ENCODE assay signal across 8 mouse cellular contexts in genomic region chr5:145138836-145139235, GRCm38 (mm10). TPM values are rescaled to one million over a fixed set of nuclear protein-coding genes. Genes with fewer than 3 reads are reported as not detected.
DNase-seq lines count a peak whose midpoint lies in the region; ATAC-seq and TF ChIP-seq lines count a peak whose summit lies in the region.

No protein-coding gene starts in this region.

- peak; percentile 28 for DNase-seq in embryo, embryonic 10.5 days (ENCODE audit: low spot score)
- no peak for DNase-seq in embryo, embryonic 10 days (ENCODE audit: low spot score)
- no peak for DNase-seq in testis, postnatal 14 days (ENCODE audit: low spot score)
- DNase-seq in yolk sac, embryonic 10.5 days (ENCODE audit: low spot score), result no peak
- no peak for DNase-seq in adrenal gland, adult 18-20 months (ENCODE audit: low spot score in 2 of 2)
- DNase-seq in thymus, postnatal 10 days (ENCODE audit: low spot score in 2 of 2), result no peak

- WGBS in liver, embryonic 12.5 days (ENCODE audit: insufficient replicate concordance), result 13% methylated on average over 6 of the region's 6 CpGs

- H3K4me2 ChIP-seq in liver, embryonic 12.5 days, result peak overlapping the region; percentile 74

- H3K4me1 ChIP-seq in testis, adult 2 months (ENCODE audit: control insufficient read depth, insufficient read depth, low read length), result no peaks in the 10 kb centered on the region
- peaks cover 44% of the 10 kb centered on the region for H3K4me1 ChIP-seq in liver, embryonic 12.5 days

- TF ChIP-seq POLR2A in testis, adult 2 months (IDR thresholded peaks at IDR 0.05; ENCODE audit: control insufficient read depth, low read depth, low read length), result no peak

- peaks cover 5% of the 10 kb centered on the region for H3K36me3 ChIP-seq in testis, adult 2 months (ENCODE audit: control insufficient read depth, insufficient read depth, low read length)
- H3K36me3 ChIP-seq in liver, embryonic 12.5 days, result peaks cover 62% of the 10 kb centered on the region

- peak overlapping the region; percentile 100 for H3K4me3 ChIP-seq in testis, adult 2 months (ENCODE audit: control insufficient read depth, low read depth, low read length)
- peak overlapping the region; percentile 94 for H3K4me3 ChIP-seq in liver, embryonic 12.5 days

- H3K27ac ChIP-seq in testis, adult 2 months (ENCODE audit: control insufficient read depth, insufficient read depth, low read depth, low read length), result peak overlapping the region; percentile 5
- H3K27ac ChIP-seq in liver, embryonic 12.5 days, result peak overlapping the region; percentile 88; the same call in 1 of the 2 replicates

- no peak for TF ChIP-seq CTCF in testis, adult 2 months (IDR thresholded peaks at IDR 0.05; ENCODE audit: control insufficient read depth, insufficient read depth, insufficient replicate concordance, low read depth, low read length)

- no peak for ATAC-seq in liver, embryonic 12.5 days

- H3K27me3 ChIP-seq in testis, adult 2 months (ENCODE audit: control insufficient read depth, insufficient read depth, low read length), result no peaks in the 10 kb centered on the region
- no peaks in the 10 kb centered on the region for H3K27me3 ChIP-seq in liver, embryonic 12.5 days (replicated peaks)

- no peaks in the 10 kb centered on the region for H3K9me3 ChIP-seq in liver, embryonic 12.5 days (replicated peaks)

- H3K9ac ChIP-seq in liver, embryonic 12.5 days, result peak overlapping the region; percentile 90

RNA-seq across cellular contexts. Expression of gene Pdap1, which starts 1.2 kb away (rescaled TPM):
- 31.2 and 31.7 TPM in 2 replicates for polyA plus RNA-seq in testis, adult 2 months (2012; rRNA removed)
- 78.0 and 80.6 TPM in 2 replicates for polyA plus RNA-seq in liver, embryonic 12.5 days (2016; fragmentation: Nextera tagmentation; extraction: Ambion mirVana)
- 10 to 100 TPM; 77.4 to 84.6 TPM for total RNA-seq in adrenal gland, adult 18-20 months (2021)

RNA-seq across cellular contexts. Expression of gene Bud31, which starts 1.3 kb away (rescaled TPM):
- 86.5 and 87.0 TPM in 2 replicates for polyA plus RNA-seq in testis, adult 2 months (2012; rRNA removed)
- 171 TPM in 2 replicates for polyA plus RNA-seq in liver, embryonic 12.5 days (2016; fragmentation: Nextera tagmentation; extraction: Ambion mirVana)
- total RNA-seq in adrenal gland, adult 18-20 months (2021), result 100 to 1,000 TPM; 103 to 110 TPM

RNA-seq across cellular contexts. Expression of gene Arpc1b, which starts 24.8 kb away (rescaled TPM):
- polyA plus RNA-seq in testis, adult 2 months (2012; rRNA removed), result 65.6 and 71.7 TPM in 2 replicates
- 175 and 180 TPM in 2 replicates for polyA plus RNA-seq in liver, embryonic 12.5 days (2016; fragmentation: Nextera tagmentation; extraction: Ambion mirVana)
- total RNA-seq in adrenal gland, adult 18-20 months (2021), result 100 to 1,000 TPM; 210 to 225 TPM

RNA-seq across cellular contexts. Expression of gene Ptcd1, which starts 28.1 kb away (rescaled TPM):
- 19.5 and 22.2 TPM in 2 replicates for polyA plus RNA-seq in testis, adult 2 months (2012; rRNA removed)
- polyA plus RNA-seq in liver, embryonic 12.5 days (2016; fragmentation: Nextera tagmentation; extraction: Ambion mirVana), result 12.2 and 12.6 TPM in 2 replicates
- total RNA-seq in adrenal gland, adult 18-20 months (2021), result 10 to 100 TPM; 22.1 to 23.1 TPM

RNA-seq across cellular contexts. Expression of gene Cpsf4, which starts 28.2 kb away (rescaled TPM):
- polyA plus RNA-seq in testis, adult 2 months (2012; rRNA removed), result 23.0 and 25.5 TPM in 2 replicates
- polyA plus RNA-seq in liver, embryonic 12.5 days (2016; fragmentation: Nextera tagmentation; extraction: Ambion mirVana), result 39.0 and 39.1 TPM in 2 replicates
- 10 to 100 TPM; 19.9 to 22.5 TPM for total RNA-seq in adrenal gland, adult 18-20 months (2021)
